Mouse (Mus musculus): ENCODE measurements around the gene Srebf1.

DNA sequence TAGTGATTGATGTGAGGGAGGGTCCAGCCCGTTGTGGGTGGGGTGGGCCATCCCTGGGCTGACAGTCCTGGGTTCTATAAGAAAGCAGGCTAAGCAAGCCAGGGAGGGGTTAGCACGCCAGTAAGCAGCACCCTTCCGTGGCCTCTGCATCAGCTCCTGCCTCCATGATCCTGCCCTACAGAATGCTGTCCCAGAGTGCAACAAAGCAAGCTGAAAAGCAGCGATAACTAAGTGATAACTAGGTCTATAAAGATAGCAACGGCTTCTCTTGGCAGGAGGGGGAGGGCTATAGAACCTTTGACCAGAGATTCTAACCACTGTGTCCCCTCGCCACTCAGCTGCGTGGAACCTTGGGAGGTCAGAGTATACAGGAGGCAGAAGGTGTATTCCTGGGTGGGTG, 4.9 kb downstream of the Srebf1 start:
- TF ChIP-seq CTCF (IDR thresholded peaks at IDR 0.05; ENCODE audit: insufficient read depth, low read depth, low read length) (no peak), POLR2A (IDR thresholded peaks at IDR 0.05; ENCODE audit: insufficient read depth, low read depth, low read length) (no peak)

Data from olfactory bulb, adult 2 months (tissue).